Mouse (Mus musculus) liver, adult 2 months (tissue): ENCODE results near the gene Galntl5.
"Not testable (repeated sequence)": the region's sequence is repeated elsewhere in the genome, so short reads cannot be mapped to it uniquely, and the experiment has no call there.

Experiments used
- CTCF ChIP-seq: fragments of 200-500 bp; IDR thresholded peaks from 2 replicates; pipeline ENCODE4 v1.5.1; 2011; ENCODE audit warnings: low read depth, low read length, control low read depth
- POLR2A ChIP-seq: fragments of 200-500 bp; IDR thresholded peaks from 2 replicates; pipeline ENCODE4 v1.6.1; 2011; ENCODE audit warnings: low read length, control low read depth; ENCODE audit not compliant: insufficient read depth; ENCODE audit errors: extremely low read depth

DNA sequence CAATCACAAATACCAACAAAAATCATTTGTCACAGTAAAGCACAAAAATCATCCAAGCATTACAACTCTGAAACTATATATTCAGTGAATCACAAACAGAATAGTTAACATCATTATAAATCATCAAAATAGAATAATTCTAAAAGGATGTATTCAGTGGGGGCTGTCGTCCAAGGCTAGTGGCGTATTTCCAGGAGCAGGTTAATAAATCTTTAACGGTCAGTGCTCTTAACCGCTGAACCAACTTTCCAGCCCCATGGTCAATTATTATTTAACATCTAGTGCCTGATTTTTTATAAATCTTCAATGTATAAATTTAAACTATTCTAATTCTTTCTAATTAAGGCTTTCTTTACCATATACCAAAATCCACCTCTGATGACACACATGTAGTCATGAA, 2.7 kb upstream of the Galntl5 start:
- not testable (repeated sequence) for TF ChIP-seq CTCF, POLR2A
